Mouse (Mus musculus) ES-E14 (cell line): ENCODE measurements around the gene Zpr1.

Source experiments
- CHD2 ChIP-seq: IDR thresholded peaks from 2 replicates; pipeline ENCODE4 v1.6.1; 2014; ENCODE audit warnings: mild to moderate bottlenecking, low read depth, low read length, inconsistent platforms
- ZC3H11A ChIP-seq: IDR thresholded peaks from 2 replicates; pipeline ENCODE4 v1.6.1; 2012; ENCODE audit warnings: low read depth, mild to moderate bottlenecking, inconsistent platforms, low read length, borderline replicate concordance

GRCm38 (mm10) chr9:46329250-46329648, 56.4 kb downstream of the Zpr1 start:
- TF ChIP-seq ZC3H11A, result no peak
- TF ChIP-seq CHD2, result no peak
